Mouse (Mus musculus) MEL (cell line): ENCODE measurements around the gene Cnot8. TPM values are rescaled to one million over a fixed set of nuclear protein-coding genes. Genes with fewer than 3 reads are reported as not detected.
"Not testable (repeated sequence)": the region's sequence is repeated elsewhere in the genome, so short reads cannot be mapped to it uniquely, and the experiment has no call there.

Experiments
- DNase-seq: peaks from one replicate; pipeline ENCODE4 v3.0.0; 2011; ENCODE audit warnings: low read depth, low spot score
- H3K27ac ChIP-seq: 2 replicates; pipeline ENCODE4 v1.5.1; 2012; ENCODE audit warnings: low read depth, mild to moderate bottlenecking, control low read depth, low read length, moderate library complexity; ENCODE audit not compliant: control insufficient read depth
- H3K27me3 ChIP-seq, 2 experiments: fragments of 150-350 bp in 1 of 2; sonication (generic) in 1 of 2; 2 replicates each; pipeline ENCODE4 v1.6.1; 2012; ENCODE audit warnings: low read length in 2 of 2, mild to moderate bottlenecking in 2 of 2, improper control_type of control experiment in 1 of 2, moderate library complexity in 1 of 2; ENCODE audit not compliant: insufficient read depth in 2 of 2, control insufficient read depth in 1 of 2
- H3K36me3 ChIP-seq, 2 experiments: 2 replicates each; pipeline ENCODE4 v1.6.1; 2012 to 2014; ENCODE audit warnings: low read length in 2 of 2, improper control_type of control experiment in 1 of 2, inconsistent platforms in 1 of 2, mild to moderate bottlenecking in 1 of 2; ENCODE audit not compliant: insufficient read depth in 2 of 2, control insufficient read depth in 1 of 2
- H3K4me1 ChIP-seq, 2 experiments: fragments of 150-350 bp in 1 of 2; sonication (generic) in 1 of 2; 2 replicates each; pipeline ENCODE4 v1.6.1; 2012; ENCODE audit warnings: low read length in 2 of 2, improper control_type of control experiment in 1 of 2, mild to moderate bottlenecking in 1 of 2; ENCODE audit not compliant: insufficient read depth in 2 of 2, control insufficient read depth in 1 of 2
- H3K4me3 ChIP-seq, 2 experiments: fragments of 150-350 bp in 1 of 2; sonication (generic) in 1 of 2; 2 replicates each; pipeline ENCODE4 v1.5.1; 2012; ENCODE audit warnings: low read depth in 2 of 2, low read length in 2 of 2, mild to moderate bottlenecking in 2 of 2, moderate library complexity in 2 of 2, control low read depth in 1 of 2, improper control_type of control experiment in 1 of 2; ENCODE audit not compliant: control insufficient read depth in 1 of 2, insufficient read depth in 1 of 2
- H3K79me2 ChIP-seq: 2 replicates; pipeline ENCODE4 v1.6.1; 2012; ENCODE audit warnings: mild to moderate bottlenecking, low read length, moderate library complexity; ENCODE audit not compliant: control insufficient read depth, poor library complexity, insufficient read depth
- H3K9ac ChIP-seq: 2 replicates; pipeline ENCODE4 v1.6.1; 2012; ENCODE audit warnings: low read depth, mild to moderate bottlenecking, control low read depth, low read length, moderate library complexity; ENCODE audit not compliant: control insufficient read depth, poor library complexity, severe bottlenecking
- H3K9me3 ChIP-seq: fragments of 150-350 bp; sonication (generic); replicated peaks from 2 replicates; pipeline ENCODE4 v1.6.1; 2012; ENCODE audit warnings: mild to moderate bottlenecking, low read length, improper control_type of control experiment, moderate library complexity; ENCODE audit not compliant: insufficient read depth
- CTCF ChIP-seq, 3 experiments: IDR thresholded peaks in 2 of 3; conservative IDR thresholded peaks in 1 of 3; 2 replicates each; pipeline ENCODE4 v1.5.1; 2011 to 2012; ENCODE audit warnings: low read length in 3 of 3, low read depth in 2 of 3, mild to moderate bottlenecking in 2 of 3, improper control_type of control experiment in 1 of 3, inconsistent platforms in 1 of 3, mixed read lengths in 1 of 3, moderate library complexity in 1 of 3; ENCODE audit not compliant: control insufficient read depth in 1 of 3, insufficient read depth in 1 of 3, poor library complexity in 1 of 3, severe bottlenecking in 1 of 3
- POLR2A ChIP-seq, 2 experiments: IDR thresholded peaks; 2 replicates each; pipeline ENCODE4 v1.6.1; 2011 to 2012; ENCODE audit warnings: low read length in 2 of 2, mild to moderate bottlenecking in 2 of 2, control low read depth in 1 of 2, improper control_type of control experiment in 1 of 2, low read depth in 1 of 2, moderate library complexity in 1 of 2; ENCODE audit not compliant: control insufficient read depth in 1 of 2, insufficient read depth in 1 of 2, poor library complexity in 1 of 2
- POLR2AphosphoS5 ChIP-seq: IDR thresholded peaks from 2 replicates; pipeline ENCODE4 v1.6.1; 2012; ENCODE audit warnings: low read depth, borderline replicate concordance, mild to moderate bottlenecking, inconsistent platforms, low read length, moderate library complexity, mixed read lengths
- RAD21 ChIP-seq: IDR thresholded peaks from 2 replicates; pipeline ENCODE4 v1.6.1; 2011; ENCODE audit warnings: mild to moderate bottlenecking, low read depth, low read length, improper control_type of control experiment
- RCOR1 ChIP-seq: IDR thresholded peaks from 2 replicates; pipeline ENCODE4 v1.6.1; 2012; ENCODE audit warnings: low read depth, mild to moderate bottlenecking, inconsistent platforms, low read length, improper control_type of control experiment
- SMC3 ChIP-seq: IDR thresholded peaks from 2 replicates; pipeline ENCODE4 v1.6.1; 2011; ENCODE audit warnings: low read depth, low read length, improper control_type of control experiment
- ZC3H11A ChIP-seq: IDR thresholded peaks from 2 replicates; pipeline ENCODE4 v1.6.1; 2012; ENCODE audit warnings: low read depth, mild to moderate bottlenecking, inconsistent platforms, low read length, improper control_type of control experiment
- polyA plus RNA-seq, 2 experiments: library from polyadenylated mRNA; stranded (reverse) in 1 of 2; unstranded in 1 of 2; fragments of >175 nt in 1 of 2; fragments of >200 nt in 1 of 2; gene quantifications; 2 replicates each; pipeline versions ENCODE4 v1.2.1 to v1.2.4; 2012; ENCODE audit warnings: low replicate concordance in 2 of 2, low read depth in 1 of 2; ENCODE audit not compliant: insufficient read length in 2 of 2, insufficient read depth in 1 of 2, missing spikeins in 1 of 2
- total RNA-seq: library from RNA; depleted of rRNA; stranded (reverse); fragments of 300-350 nt; gene quantifications from 2 replicates; pipeline ENCODE4 v1.2.3, GENCODE M21; 2012

The Cnot8 gene
- total and polyA plus RNA-seq, 3 experiments, result 52.9 to 70.3 TPM; not detected in 1

DNA sequence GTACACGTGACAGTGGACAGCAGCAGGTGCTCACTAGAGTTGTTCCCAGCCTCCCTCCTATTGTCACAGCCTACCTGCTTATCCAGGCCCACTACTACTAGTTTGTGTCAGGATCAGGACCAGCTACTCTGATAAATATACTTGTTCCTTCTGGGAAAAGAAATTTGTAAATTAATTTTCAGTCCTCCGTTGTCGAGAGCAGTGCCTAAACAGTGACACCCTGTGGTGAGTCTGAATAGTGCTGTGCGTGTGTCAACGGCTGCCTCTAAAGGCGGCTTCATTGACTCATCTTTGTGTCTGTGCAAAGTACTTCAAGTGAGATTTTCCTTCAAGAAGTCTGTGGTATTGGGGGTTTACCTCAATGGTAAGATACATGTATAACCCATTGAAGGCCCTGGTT lies 46.5 kb upstream of the Cnot8 start:
- H3K36me3 ChIP-seq, result peaks cover 0 to 44% of the 10 kb centered on the region in 2 experiments; a peak in 2 of 4 replicates
- no peak overlapping the region for H3K9ac ChIP-seq
- H3K4me3 ChIP-seq, result no peak overlapping the region
- H3K9me3 ChIP-seq, result no peaks in the 10 kb centered on the region
- no peaks in the 10 kb centered on the region for H3K27me3 ChIP-seq
- TF ChIP-seq POLR2AphosphoS5 (no peak), CTCF (IDR thresholded peaks at IDR 0.05 in 2 of 3, conservative IDR thresholded peaks at IDR 0.05 in 1 of 3; ENCODE audit: control insufficient read depth in 1 of 3, insufficient read depth in 1 of 3, low read depth in 2 of 3, low read length in 3 of 3, poor library complexity in 1 of 3, severe bottlenecking in 1 of 3) (peak; percentile 74 to 80 (median 77)), RAD21 (peak; percentile 53), SMC3 (peak; percentile 61)
- TF ChIP-seq, all 39 proteins: peak for 3
- DNase-seq, result peak; percentile 67
- Histone ChIP-seq H3K4me1 (no peaks in the 10 kb centered on the region), H3K79me2 (no peaks in the 10 kb centered on the region), H3K27ac (no peak overlapping the region)

- not testable (repeated sequence) for H3K9me3 ChIP-seq, DNase-seq
- TF ChIP-seq POLR2A (IDR thresholded peaks at IDR 0.05; ENCODE audit: control insufficient read depth in 1 of 2, insufficient read depth in 1 of 2, low read depth in 1 of 2, low read length in 2 of 2, poor library complexity in 1 of 2), result 0 out of 4 replicates have a peak, but pooled peaks of 1 of the 2 experiments have one; percentile 7
Observed at GRCm38 (mm10) chr11:58059752-58060151, 44.2 kb upstream of the Cnot8 start.

GRCm38 (mm10) chr11:58061218-58061617 lies 42.7 kb upstream of the Cnot8 start:
- H3K4me1 ChIP-seq, H3K27me3 ChIP-seq, H3K9ac ChIP-seq, H3K4me3 ChIP-seq, H3K79me2 ChIP-seq, H3K9me3 ChIP-seq, DNase-seq, H3K27ac ChIP-seq: not testable (repeated sequence)
- H3K36me3 ChIP-seq, result peaks cover 0 to 23% of the 10 kb centered on the region in 2 experiments; a peak in 2 of 4 replicates

More at GRCm38 (mm10) chr11:58059752-58060151, 44.2 kb upstream of the Cnot8 start:
- not testable (repeated sequence) for H3K4me1 ChIP-seq, H3K79me2 ChIP-seq, H3K27me3 ChIP-seq, H3K27ac ChIP-seq, H3K9ac ChIP-seq, H3K4me3 ChIP-seq
- peaks cover 0 to 33% of the 10 kb centered on the region in 2 experiments; a peak in 2 of 4 replicates for H3K36me3 ChIP-seq

- no peaks in the 10 kb centered on the region for H3K79me2 ChIP-seq
- H3K27me3 ChIP-seq, result no peaks in the 10 kb centered on the region
- TF ChIP-seq SMC3, result no peak
- no peak for TF ChIP-seq RCOR1
- 0 out of 4 replicates have a peak, but pooled peaks of 1 of the 2 experiments have one; percentile 10 for TF ChIP-seq POLR2A (IDR thresholded peaks at IDR 0.05; ENCODE audit: control insufficient read depth in 1 of 2, insufficient read depth in 1 of 2, low read depth in 1 of 2, low read length in 2 of 2, poor library complexity in 1 of 2)
- no peak for TF ChIP-seq ZC3H11A
- TF ChIP-seq CTCF (IDR thresholded peaks at IDR 0.05 in 2 of 3, conservative IDR thresholded peaks at IDR 0.05 in 1 of 3; ENCODE audit: control insufficient read depth in 1 of 3, insufficient read depth in 1 of 3, low read depth in 2 of 3, low read length in 3 of 3, poor library complexity in 1 of 3, severe bottlenecking in 1 of 3), result no peak
- no peak for DNase-seq
- H3K27ac ChIP-seq, result no peak overlapping the region
- H3K36me3 ChIP-seq, result peaks cover 0 to 18% of the 10 kb centered on the region in 2 experiments; a peak in 2 of 4 replicates
- H3K4me3 ChIP-seq, result no peak overlapping the region
- H3K4me1 ChIP-seq, result no peaks in the 10 kb centered on the region
- no peak overlapping the region for H3K9ac ChIP-seq
- H3K9me3 ChIP-seq, result no peaks in the 10 kb centered on the region
Observed at GRCm38 (mm10) chr11:58062586-58062985, 41.4 kb upstream of the Cnot8 start.
